Mouse (Mus musculus): ENCODE measurements around the gene Ccdc28b. TPM values are rescaled to one million over a fixed set of nuclear protein-coding genes. Genes with fewer than 3 reads are reported as not detected.

Gene Ccdc28b
- 10 to 100 TPM; 70.3 to 79.8 TPM for total RNA-seq (2021)

GRCm38 (mm10) chr4:129623681-129624091 is at the start of gene Ccdc28b:
Gene Ccdc28b (minus strand): TSS chr4:129623947.
- DNase-seq = peak in 1 of 2 experiments; percentile 63

GRCm38 (mm10) chr4:129672878-129673449 is 49.2 kb upstream of the Ccdc28b start:
- no peak for DNase-seq

- DNase-seq = peak; percentile 91 to 94
Measured at GRCm38 (mm10) chr4:129672083-129672877, 48.5 kb upstream of the Ccdc28b start, which contains the start of gene Kpna6. Gene Kpna6 (minus strand): TSS chr4:129672767.

GRCm38 (mm10) chr4:129671491-129672082 is 47.8 kb upstream of the Ccdc28b start:
- DNase-seq = peak in 1 of 2 experiments; percentile 38

- no peak for DNase-seq
Measured at GRCm38 (mm10) chr4:129662255-129662813, 38.6 kb upstream of the Ccdc28b start.

GRCm38 (mm10) chr4:129661584-129661983 is 37.8 kb upstream of the Ccdc28b start:
- DNase-seq = peak in 1 of 2 experiments; percentile 18

- DNase-seq = no peak
Measured at GRCm38 (mm10) chr4:129654770-129655169, 31.0 kb upstream of the Ccdc28b start.

- DNase-seq = no peak
Measured at GRCm38 (mm10) chr4:129650359-129650758, 26.6 kb upstream of the Ccdc28b start.

- DNase-seq = no peak
Measured at GRCm38 (mm10) chr4:129648656-129649055, 24.9 kb upstream of the Ccdc28b start.

GRCm38 (mm10) chr4:129645204-129645603 is 21.5 kb upstream of the Ccdc28b start:
- no peak for DNase-seq

GRCm38 (mm10) chr4:129641756-129642155 is 18.0 kb upstream of the Ccdc28b start:
- no peak for DNase-seq

GRCm38 (mm10) chr4:129640638-129641467 is 17.1 kb upstream of the Ccdc28b start, which contains the start of gene Txlna:
Gene Txlna (minus strand): TSS chr4:129641065.
- DNase-seq = peak; percentile 97 to 98

- no peak for DNase-seq
Measured at GRCm38 (mm10) chr4:129640101-129640637, 16.4 kb upstream of the Ccdc28b start.

- no peak for DNase-seq
Measured at GRCm38 (mm10) chr4:129639221-129639620, 15.5 kb upstream of the Ccdc28b start.

GRCm38 (mm10) chr4:129633852-129634251 is 10.1 kb upstream of the Ccdc28b start:
- no peak for DNase-seq

GRCm38 (mm10) chr4:129631867-129632266 is 8.1 kb upstream of the Ccdc28b start:
- no peak for DNase-seq

- no peak for DNase-seq
Measured at GRCm38 (mm10) chr4:129630944-129631343, 7.2 kb upstream of the Ccdc28b start.

GRCm38 (mm10) chr4:129626035-129626434 is 2.3 kb upstream of the Ccdc28b start:
- no peak for DNase-seq

GRCm38 (mm10) chr4:129625496-129625895 is 1.7 kb upstream of the Ccdc28b start:
- DNase-seq = no peak

GRCm38 (mm10) chr4:129625029-129625370 is 1.3 kb upstream of the Ccdc28b start:
- DNase-seq = peak; percentile 58 to 61

GRCm38 (mm10) chr4:129624281-129625028 is 708 bp upstream of the Ccdc28b start:
- peak; percentile 86 to 89 for DNase-seq
